Mouse (Mus musculus): ENCODE measurements at regions not wholly inside any gene's neighbourhood (a gene's known extent, or its start where the extent isn't known, plus 50 kb on each side); places are given as distances from the start of the nearest gene placed in this dataset.

DNA sequence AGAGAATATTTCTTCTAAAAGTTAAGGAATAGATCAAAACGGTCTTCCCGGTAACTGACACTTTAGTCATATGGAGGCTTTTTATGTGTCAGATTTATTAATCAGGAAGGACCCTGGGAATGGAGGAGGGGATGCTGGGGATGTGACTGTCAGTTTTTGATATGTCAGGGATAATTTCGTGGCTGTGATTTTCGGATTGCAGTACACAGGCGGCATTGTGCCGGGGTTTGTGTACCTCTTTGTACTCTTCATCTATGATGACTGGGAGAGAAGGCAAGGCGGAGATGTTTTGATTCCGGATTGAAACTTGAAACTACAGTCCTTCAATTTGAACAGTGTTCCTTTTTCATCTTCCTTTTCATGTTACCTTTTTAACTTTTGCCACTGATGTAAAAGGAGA is 344.2 kb downstream of the Mdfic start:
- Histone ChIP-seq H3K27ac (ENCODE audit: poor library complexity, severe bottlenecking) (no peak overlapping the region), H3K4me3 (no peak overlapping the region), H3K9me3 (replicated peaks) (0 out of 2 replicates have a peak, but pooled peaks cover 2% of the 10 kb centered on the region), H3K36me3 (no peaks in the 10 kb centered on the region), H3K27me3 (replicated peaks) (no peaks in the 10 kb centered on the region), H3K9ac (no peak overlapping the region), H3K4me1 (replicated peaks) (no peaks in the 10 kb centered on the region), H3K4me2 (no peak overlapping the region)
- no peak for ATAC-seq (ENCODE audit: insufficient number of reproducible peaks, low FRiP score)
- WGBS = 78% methylated on average over 8 of the region's 8 CpGs

DNA sequence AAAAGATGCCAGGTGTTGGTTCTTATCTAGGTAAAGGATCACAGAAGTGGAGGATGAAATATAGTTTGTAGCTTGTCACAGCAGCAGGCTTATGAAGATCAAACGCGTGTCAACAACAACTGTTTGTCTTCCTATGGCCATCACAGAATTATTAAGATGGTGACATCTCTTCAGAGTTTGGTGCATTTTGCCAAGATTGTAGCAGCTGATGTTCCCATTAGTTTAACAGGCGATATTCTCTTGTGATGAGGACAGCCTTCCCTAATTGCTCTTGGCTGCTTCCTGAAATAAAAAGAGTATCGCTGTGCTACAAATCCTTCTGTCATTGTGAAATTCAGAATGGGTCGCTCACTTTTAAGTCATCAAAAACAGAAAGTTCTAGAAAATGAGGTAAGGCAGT is 344.7 kb downstream of the Mdfic start:
- Histone ChIP-seq H3K4me1 (replicated peaks) (no peaks in the 10 kb centered on the region), H3K9me3 (replicated peaks) (0 out of 2 replicates have a peak, but pooled peaks cover 2% of the 10 kb centered on the region), H3K4me3 (no peak overlapping the region), H3K36me3 (no peaks in the 10 kb centered on the region), H3K27ac (ENCODE audit: poor library complexity, severe bottlenecking) (no peak overlapping the region), H3K9ac (no peak overlapping the region), H3K27me3 (replicated peaks) (no peaks in the 10 kb centered on the region), H3K4me2 (no peak overlapping the region)
- WGBS = 88% methylated on average over 5 of the region's 5 CpGs
- ATAC-seq (ENCODE audit: insufficient number of reproducible peaks, low FRiP score) = no peak

DNA sequence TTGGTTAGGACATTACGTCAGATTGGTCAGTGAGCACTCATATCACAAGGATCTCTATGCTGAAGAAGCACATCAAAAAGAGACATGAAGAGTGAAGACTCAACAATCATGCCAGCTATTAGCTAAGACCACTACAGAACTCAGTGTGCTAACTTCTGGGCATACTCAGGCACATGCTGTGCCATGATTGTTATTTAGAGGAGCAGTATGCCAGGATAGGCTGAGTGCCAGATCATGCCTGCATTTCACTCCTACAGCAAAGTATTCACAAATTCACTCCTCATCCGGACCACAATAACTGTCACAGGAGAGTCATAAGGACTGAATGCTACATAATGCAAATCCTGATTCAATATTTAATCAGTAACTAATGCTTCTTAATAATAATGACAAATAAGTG is 355.8 kb downstream of the Mdfic start:
- no peaks in the 10 kb centered on the region for H3K27me3 ChIP-seq (replicated peaks)
- H3K9ac ChIP-seq = no peak overlapping the region
- H3K27ac ChIP-seq (ENCODE audit: poor library complexity, severe bottlenecking) = no peak overlapping the region
- ATAC-seq (ENCODE audit: insufficient number of reproducible peaks, low FRiP score) = no peak
- no peaks in the 10 kb centered on the region for H3K4me1 ChIP-seq (replicated peaks)
- no peak overlapping the region for H3K4me2 ChIP-seq
- WGBS = 77% methylated on average over 2 of the region's 2 CpGs
- H3K9me3 ChIP-seq (replicated peaks) = no peaks in the 10 kb centered on the region
- no peaks in the 10 kb centered on the region for H3K36me3 ChIP-seq
- H3K4me3 ChIP-seq = no peak overlapping the region

DNA sequence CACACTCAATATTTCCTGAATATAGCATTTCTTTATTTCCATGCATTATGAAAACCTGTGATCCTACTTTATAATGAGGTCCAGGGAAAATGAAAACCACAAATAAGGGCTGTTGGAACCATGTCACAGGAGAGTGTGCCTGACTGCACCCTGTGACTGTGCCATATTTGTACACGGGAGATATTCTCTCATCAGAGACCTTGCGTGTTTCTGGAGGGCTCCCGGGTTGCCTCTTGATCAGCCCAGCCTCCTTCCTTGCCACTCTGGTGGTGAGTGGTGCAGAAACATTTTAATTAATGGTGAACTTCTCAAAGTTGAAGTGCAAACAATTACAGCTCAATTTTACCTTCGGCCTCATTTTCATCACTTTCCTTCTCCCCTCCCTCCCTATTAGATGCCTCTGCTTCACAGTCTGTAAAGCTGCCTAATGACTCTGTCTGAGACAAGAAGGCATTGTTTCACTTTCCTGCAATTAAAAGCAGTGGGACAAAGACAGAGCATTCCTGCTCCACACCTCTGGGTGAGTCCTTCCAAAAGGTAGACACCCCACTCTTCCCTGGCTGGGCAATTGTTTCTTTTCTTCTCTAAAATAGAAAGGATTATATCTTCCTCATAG is 356.8 kb downstream of the Mdfic start:
- ATAC-seq (ENCODE audit: insufficient number of reproducible peaks, low FRiP score) = no peak
- Histone ChIP-seq H3K27me3 (replicated peaks) (no peaks in the 10 kb centered on the region), H3K4me2 (no peak overlapping the region), H3K36me3 (no peaks in the 10 kb centered on the region), H3K4me3 (no peak overlapping the region), H3K4me1 (replicated peaks) (no peaks in the 10 kb centered on the region), H3K27ac (ENCODE audit: poor library complexity, severe bottlenecking) (no peak overlapping the region), H3K9ac (no peak overlapping the region), H3K9me3 (replicated peaks) (no peaks in the 10 kb centered on the region)
- WGBS = 75% methylated on average over 4 of the region's 4 CpGs

DNA sequence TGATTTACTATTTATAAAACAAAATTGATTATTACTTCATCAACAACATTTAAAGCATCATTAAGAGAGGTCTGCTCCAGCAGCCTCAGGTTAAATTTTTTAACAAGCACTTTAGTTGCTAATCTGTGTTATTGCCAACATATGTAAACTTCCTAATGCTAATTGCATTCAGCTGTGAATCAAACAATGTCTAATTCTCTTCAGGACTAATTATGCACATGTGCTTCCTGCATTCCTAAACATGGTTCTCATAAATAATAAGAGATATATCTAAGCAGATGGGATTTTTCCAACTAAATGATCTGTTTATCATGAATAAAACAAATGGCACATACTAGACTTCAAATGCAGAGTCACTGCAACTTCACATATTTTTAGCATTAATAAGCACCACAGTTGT is 357.5 kb downstream of the Mdfic start:
- H3K9ac ChIP-seq = no peak overlapping the region
- H3K27ac ChIP-seq (ENCODE audit: poor library complexity, severe bottlenecking) = no peak overlapping the region
- no peaks in the 10 kb centered on the region for H3K9me3 ChIP-seq (replicated peaks)
- no peak for ATAC-seq (ENCODE audit: insufficient number of reproducible peaks, low FRiP score)
- H3K27me3 ChIP-seq (replicated peaks) = no peaks in the 10 kb centered on the region
- no peak overlapping the region for H3K4me3 ChIP-seq
- no peak overlapping the region for H3K4me2 ChIP-seq
- H3K36me3 ChIP-seq = no peaks in the 10 kb centered on the region
- H3K4me1 ChIP-seq (replicated peaks) = no peaks in the 10 kb centered on the region

DNA sequence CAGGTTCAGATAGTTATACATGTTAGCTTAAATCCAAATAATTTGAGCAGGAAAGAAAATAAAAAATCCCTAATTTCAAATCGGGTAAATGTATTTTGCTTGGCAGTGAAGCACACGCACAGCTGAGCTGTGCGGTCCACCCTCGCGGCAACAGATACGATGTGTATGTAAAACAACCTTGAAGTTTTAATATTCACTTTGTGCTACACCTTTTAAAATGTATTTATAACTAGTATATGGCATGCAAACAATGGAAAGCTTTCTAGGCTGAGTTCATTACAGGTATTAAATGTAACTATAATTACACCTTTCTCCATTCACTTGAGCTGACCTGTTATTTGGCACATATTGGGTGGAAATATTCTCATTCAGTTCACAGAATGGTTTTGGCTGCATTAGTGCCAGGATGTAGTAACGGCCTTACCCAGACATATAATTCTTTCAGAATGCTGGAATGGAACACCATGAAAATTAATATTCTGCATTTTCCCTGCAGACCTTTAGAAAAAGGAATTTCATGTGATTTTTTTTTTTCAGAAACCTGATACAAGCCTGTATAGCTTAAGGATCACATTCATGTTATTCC is 366.6 kb downstream of the Mdfic start:
- Histone ChIP-seq H3K36me3 (no peaks in the 10 kb centered on the region), H3K4me2 (no peak overlapping the region), H3K9me3 (replicated peaks) (no peaks in the 10 kb centered on the region), H3K9ac (no peak overlapping the region), H3K27me3 (replicated peaks) (no peaks in the 10 kb centered on the region), H3K27ac (ENCODE audit: poor library complexity, severe bottlenecking) (no peak overlapping the region), H3K4me1 (replicated peaks) (no peaks in the 10 kb centered on the region), H3K4me3 (no peak overlapping the region)
- WGBS = 87% methylated on average over 7 of the region's 7 CpGs
- ATAC-seq (ENCODE audit: insufficient number of reproducible peaks, low FRiP score) = no peak

DNA sequence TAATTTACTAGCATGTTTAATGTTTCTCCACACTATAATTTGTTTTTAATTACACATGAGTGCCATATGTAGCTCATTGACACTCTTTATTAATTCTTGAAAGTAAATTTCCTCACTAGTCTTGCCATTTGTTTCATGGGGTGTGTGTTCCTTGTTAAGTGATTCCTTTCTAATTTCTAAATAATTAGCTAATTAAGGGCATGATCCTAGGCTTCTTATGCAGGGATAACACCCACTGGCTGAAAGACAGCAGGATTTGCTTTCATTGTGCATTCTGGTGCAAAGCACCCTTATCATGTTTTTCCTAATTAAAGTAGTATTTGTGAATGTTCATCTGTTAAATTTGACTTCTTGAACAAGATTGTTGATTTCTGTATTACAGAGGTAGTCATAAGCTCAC is 378.3 kb downstream of the Mdfic start:
- H3K4me3 ChIP-seq = no peak overlapping the region
- no peaks in the 10 kb centered on the region for H3K27me3 ChIP-seq (replicated peaks)
- no peak for ATAC-seq (ENCODE audit: insufficient number of reproducible peaks, low FRiP score)
- no peak overlapping the region for H3K4me2 ChIP-seq
- no peaks in the 10 kb centered on the region for H3K36me3 ChIP-seq
- no peaks in the 10 kb centered on the region for H3K4me1 ChIP-seq (replicated peaks)
- no peak overlapping the region for H3K9ac ChIP-seq
- H3K27ac ChIP-seq (ENCODE audit: poor library complexity, severe bottlenecking) = no peak overlapping the region
- H3K9me3 ChIP-seq (replicated peaks) = no peaks in the 10 kb centered on the region

DNA sequence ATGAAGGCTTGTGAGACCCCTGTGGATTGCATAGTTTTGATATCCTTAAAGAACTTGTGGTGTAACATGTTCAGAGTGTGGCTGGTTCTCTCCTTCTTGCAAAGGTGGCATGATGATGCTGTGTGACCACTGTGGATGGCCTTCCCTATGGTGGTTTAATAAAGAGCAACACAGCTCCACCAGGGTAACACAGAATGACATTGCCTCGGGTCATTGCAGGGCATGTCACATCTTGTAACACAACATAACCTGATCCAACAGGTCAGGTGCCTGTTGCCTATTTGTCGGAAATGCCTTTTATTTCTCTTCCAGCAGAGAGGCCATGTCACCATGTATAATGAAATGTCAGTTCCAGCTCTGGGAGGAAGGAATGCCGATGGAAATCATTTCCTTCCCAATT is 420.5 kb downstream of the Mdfic start:
- ATAC-seq (ENCODE audit: insufficient number of reproducible peaks, low FRiP score) = no peak
- H3K4me1 ChIP-seq (replicated peaks) = no peaks in the 10 kb centered on the region
- H3K27me3 ChIP-seq (replicated peaks) = no peaks in the 10 kb centered on the region
- no peaks in the 10 kb centered on the region for H3K9me3 ChIP-seq (replicated peaks)
- H3K36me3 ChIP-seq = no peaks in the 10 kb centered on the region
- WGBS = 77% methylated on average over 3 of the region's 3 CpGs
- no peak overlapping the region for H3K4me2 ChIP-seq
- no peak overlapping the region for H3K27ac ChIP-seq (ENCODE audit: poor library complexity, severe bottlenecking)
- no peak overlapping the region for H3K4me3 ChIP-seq
- no peak overlapping the region for H3K9ac ChIP-seq

DNA sequence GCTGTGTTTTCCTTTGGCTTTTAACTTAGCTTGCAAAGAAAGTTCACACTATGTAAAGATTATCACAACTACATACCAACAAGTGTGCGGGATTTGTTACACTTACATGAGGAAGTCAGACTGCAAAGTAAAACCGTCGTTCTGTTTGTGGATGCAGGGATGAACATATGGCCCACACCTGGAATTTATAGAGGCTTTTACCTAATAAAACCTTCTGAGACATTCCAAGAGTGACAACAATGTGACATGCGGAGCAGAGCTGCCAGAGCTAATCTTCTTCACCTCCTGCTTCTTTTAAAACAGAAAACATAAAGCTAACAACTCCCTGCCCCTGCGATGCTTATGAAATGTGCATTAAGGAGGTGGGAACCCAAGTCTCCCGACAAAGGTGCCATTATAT is 424.1 kb downstream of the Mdfic start:
- Histone ChIP-seq H3K27ac (ENCODE audit: poor library complexity, severe bottlenecking) (no peak overlapping the region), H3K27me3 (replicated peaks) (no peaks in the 10 kb centered on the region), H3K9me3 (replicated peaks) (no peaks in the 10 kb centered on the region), H3K9ac (no peak overlapping the region), H3K4me3 (no peak overlapping the region), H3K4me1 (replicated peaks) (no peaks in the 10 kb centered on the region), H3K4me2 (no peak overlapping the region), H3K36me3 (no peaks in the 10 kb centered on the region)
- ATAC-seq (ENCODE audit: insufficient number of reproducible peaks, low FRiP score) = no peak
- 69% methylated on average over 6 of the region's 6 CpGs for WGBS

DNA sequence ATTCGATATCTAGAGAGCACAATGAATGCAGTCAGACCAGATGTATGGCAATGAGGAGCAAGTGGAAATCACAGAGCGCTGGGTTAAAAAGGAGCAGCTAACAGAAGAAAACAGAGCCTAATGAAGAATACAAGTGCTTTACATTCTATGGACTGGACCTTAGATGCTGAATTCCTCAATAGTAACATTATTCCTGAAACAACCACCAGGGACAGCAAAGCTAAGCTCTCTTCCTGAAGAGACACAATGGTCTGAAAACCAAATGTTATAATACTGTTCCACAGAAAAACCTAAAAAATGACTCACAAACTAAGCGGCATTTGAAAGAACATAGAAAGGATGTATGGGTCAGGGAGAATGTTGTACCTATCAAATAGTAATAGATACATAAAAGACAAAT is 430.1 kb downstream of the Mdfic start:
- Histone ChIP-seq H3K27me3 (replicated peaks) (no peaks in the 10 kb centered on the region), H3K27ac (ENCODE audit: poor library complexity, severe bottlenecking) (no peak overlapping the region), H3K4me1 (replicated peaks) (no peaks in the 10 kb centered on the region), H3K9ac (no peak overlapping the region), H3K9me3 (replicated peaks) (no peaks in the 10 kb centered on the region), H3K4me2 (no peak overlapping the region), H3K4me3 (no peak overlapping the region), H3K36me3 (no peaks in the 10 kb centered on the region)
- 80% methylated on average over 3 of the region's 3 CpGs for WGBS
- no peak for ATAC-seq (ENCODE audit: insufficient number of reproducible peaks, low FRiP score)

DNA sequence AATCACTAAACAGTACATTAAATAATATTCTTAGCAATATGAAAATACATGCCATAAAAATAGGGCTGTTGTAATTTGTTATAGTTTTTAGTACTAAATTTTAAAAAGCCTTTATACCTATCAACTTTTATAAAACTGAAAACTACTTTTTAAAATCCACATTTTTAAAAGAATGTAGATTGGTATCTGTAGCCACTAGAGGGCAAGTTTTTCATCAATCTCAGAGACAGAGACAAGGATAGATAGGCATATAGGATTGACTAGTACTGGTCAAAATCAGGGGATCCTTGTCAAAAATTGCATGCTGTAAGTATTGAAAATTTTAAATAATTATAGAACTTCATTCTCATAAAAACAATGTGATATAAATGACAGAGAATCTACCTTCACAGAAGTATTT is 431.0 kb downstream of the Mdfic start:
- Histone ChIP-seq H3K36me3 (no peaks in the 10 kb centered on the region), H3K4me3 (no peak overlapping the region), H3K9ac (no peak overlapping the region), H3K9me3 (replicated peaks) (no peaks in the 10 kb centered on the region), H3K27ac (ENCODE audit: poor library complexity, severe bottlenecking) (no peak overlapping the region), H3K4me2 (no peak overlapping the region), H3K27me3 (replicated peaks) (no peaks in the 10 kb centered on the region), H3K4me1 (replicated peaks) (no peaks in the 10 kb centered on the region)
- ATAC-seq (ENCODE audit: insufficient number of reproducible peaks, low FRiP score) = no peak

DNA sequence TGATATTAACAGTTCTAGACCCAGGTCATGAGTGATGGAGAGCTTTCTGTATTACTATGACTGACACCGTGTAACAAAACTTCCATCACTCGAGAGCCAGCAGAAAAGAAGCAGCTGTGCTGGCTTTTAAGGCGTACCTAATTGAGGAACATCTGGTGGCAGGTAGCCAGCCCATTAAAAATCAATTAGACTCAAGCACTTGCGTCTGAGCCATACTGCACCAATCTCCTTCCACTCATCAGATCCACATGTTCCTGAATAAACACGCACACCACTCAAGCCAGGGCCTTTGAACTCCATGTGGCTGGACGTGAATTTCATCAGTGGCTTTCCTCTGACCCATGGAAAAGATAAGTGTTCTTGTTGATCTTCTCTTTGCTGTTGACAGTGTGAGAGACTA is 432.2 kb downstream of the Mdfic start:
- H3K27ac ChIP-seq (ENCODE audit: poor library complexity, severe bottlenecking) = no peak overlapping the region
- H3K9me3 ChIP-seq (replicated peaks) = no peaks in the 10 kb centered on the region
- H3K4me2 ChIP-seq = no peak overlapping the region
- no peaks in the 10 kb centered on the region for H3K27me3 ChIP-seq (replicated peaks)
- no peak for ATAC-seq (ENCODE audit: insufficient number of reproducible peaks, low FRiP score)
- no peak overlapping the region for H3K9ac ChIP-seq
- H3K36me3 ChIP-seq = no peaks in the 10 kb centered on the region
- no peaks in the 10 kb centered on the region for H3K4me1 ChIP-seq (replicated peaks)
- H3K4me3 ChIP-seq = no peak overlapping the region
- 38% methylated on average over 6 of the region's 6 CpGs for WGBS
